Mouse (Mus musculus) monocyte, adult 2 months (primary cell): ENCODE results near the gene Rin2.
A peak's percentile ranks its signal among the peaks of the same experiment; 100 is the strongest.
"Not testable (repeated sequence)": the region's sequence is repeated elsewhere in the genome, so short reads cannot be mapped to it uniquely, and the experiment has no call there.

Experiments
- DNase-seq, 2 experiments: peaks; one replicate each; pipeline ENCODE4 v3.0.0; 2022; ENCODE audit warnings: low spot score in 2 of 2, low read depth in 1 of 2

The Rin2 gene

GRCm38 (mm10) chr2:145683536-145683935 lies 8.5 kb downstream of the Rin2 start:
- no peak for DNase-seq

- no peak for DNase-seq
Measured at GRCm38 (mm10) chr2:145684151-145684550, 9.1 kb downstream of the Rin2 start.

GRCm38 (mm10) chr2:145684891-145685290 lies 9.9 kb downstream of the Rin2 start:
- DNase-seq: no peak

- DNase-seq: no peak
Measured at GRCm38 (mm10) chr2:145686017-145686416, 11.0 kb downstream of the Rin2 start.

GRCm38 (mm10) chr2:145691367-145692009 lies 16.5 kb downstream of the Rin2 start:
- no peak for DNase-seq

- no peak for DNase-seq
Measured at GRCm38 (mm10) chr2:145697160-145697559, 22.1 kb downstream of the Rin2 start.

GRCm38 (mm10) chr2:145699414-145700071 lies 24.5 kb downstream of the Rin2 start:
- peak; percentile 11 to 29 for DNase-seq

- DNase-seq: no peak
Measured at GRCm38 (mm10) chr2:145700237-145700985, 25.4 kb downstream of the Rin2 start.

- no peak for DNase-seq
Measured at GRCm38 (mm10) chr2:145701605-145702335, 26.8 kb downstream of the Rin2 start.

- DNase-seq: no peak
Measured at GRCm38 (mm10) chr2:145704738-145705137, 29.7 kb downstream of the Rin2 start.

- DNase-seq: no peak
Measured at GRCm38 (mm10) chr2:145709727-145710389, 34.8 kb downstream of the Rin2 start.

- no peak for DNase-seq
Measured at GRCm38 (mm10) chr2:145711512-145711911, 36.5 kb downstream of the Rin2 start.

- no peak for DNase-seq
Measured at GRCm38 (mm10) chr2:145712026-145712425, 37.0 kb downstream of the Rin2 start.

- no peak for DNase-seq
Measured at GRCm38 (mm10) chr2:145717539-145717938, 42.5 kb downstream of the Rin2 start.

GRCm38 (mm10) chr2:145718624-145719183 lies 43.7 kb downstream of the Rin2 start:
- DNase-seq: no peak

- no peak for DNase-seq
Measured at GRCm38 (mm10) chr2:145720157-145720556, 45.1 kb downstream of the Rin2 start.

- no peak for DNase-seq
Measured at GRCm38 (mm10) chr2:145720743-145721142, 45.7 kb downstream of the Rin2 start.

GRCm38 (mm10) chr2:145722304-145722703 lies 47.3 kb downstream of the Rin2 start:
- not testable (repeated sequence) for DNase-seq

GRCm38 (mm10) chr2:145724288-145724687 lies 49.3 kb downstream of the Rin2 start:
- DNase-seq: no peak

GRCm38 (mm10) chr2:145729414-145729813 lies 54.4 kb downstream of the Rin2 start:
- no peak for DNase-seq
